Mouse (Mus musculus) C2C12 (cell line): ENCODE measurements around the gene Iqcf4. TPM values are rescaled to one million over a fixed set of nuclear protein-coding genes. Genes with fewer than 3 reads are reported as not detected.

Experiments used
- H3K27me3 ChIP-seq: one replicate; pipeline ENCODE4 v1.6.1; 2011; ENCODE audit not compliant: control insufficient read depth, insufficient read depth, insufficient read length
- H3K36me3 ChIP-seq: one replicate; pipeline ENCODE4 v1.6.1; 2011; ENCODE audit not compliant: control insufficient read depth, insufficient read depth
- H3K4me3 ChIP-seq: one replicate; pipeline ENCODE4 v1.5.1; 2011; ENCODE audit warnings: mild to moderate bottlenecking, control low read depth; ENCODE audit not compliant: poor library complexity, insufficient read depth, severe bottlenecking
- H3K79me2 ChIP-seq: one replicate; pipeline ENCODE4 v1.6.1; 2011; ENCODE audit not compliant: control insufficient read depth, insufficient read depth
- H3K79me3 ChIP-seq: one replicate; pipeline ENCODE4 v1.6.1; 2011; ENCODE audit warnings: low read depth, control low read depth
- H3ac ChIP-seq: one replicate; pipeline ENCODE3; 2011; ENCODE audit warnings: low read depth; ENCODE audit not compliant: control insufficient read depth, insufficient read length
- CEBPB ChIP-seq: IDR thresholded peaks from one replicate; pipeline ENCODE4 v1.6.1; 2011; ENCODE audit warnings: low read depth, mild to moderate bottlenecking, control low read depth, moderate library complexity
- CTCF ChIP-seq: IDR thresholded peaks from one replicate; pipeline ENCODE4 v1.5.1; 2011; ENCODE audit not compliant: control insufficient read depth, insufficient read depth, insufficient read length
- FOSL1 ChIP-seq: IDR thresholded peaks from one replicate; pipeline ENCODE4 v1.8.0; 2011; ENCODE audit warnings: mild to moderate bottlenecking, low read length; ENCODE audit not compliant: poor library complexity, insufficient read depth, severe bottlenecking
- MAX ChIP-seq: IDR thresholded peaks from one replicate; pipeline ENCODE4 v1.6.1; 2011; ENCODE audit warnings: mild to moderate bottlenecking, control low read depth
- MYOD1 ChIP-seq: IDR thresholded peaks from one replicate; pipeline ENCODE4 v1.6.1; 2011; ENCODE audit warnings: low read depth; ENCODE audit not compliant: control insufficient read depth, insufficient read length
- MYOG ChIP-seq: IDR thresholded peaks from one replicate; pipeline ENCODE4 v1.6.1; 2011; ENCODE audit not compliant: control insufficient read depth, insufficient read length; ENCODE audit errors: extremely low read depth
- USF1 ChIP-seq: IDR thresholded peaks from one replicate; pipeline ENCODE4 v1.6.1; 2011; ENCODE audit warnings: low read depth, mild to moderate bottlenecking, control low read depth, moderate library complexity
- polyA plus RNA-seq: library from polyadenylated mRNA; unstranded; fragments of >200 nt; fragmentation: generic; extraction: Trizol; gene quantifications from one replicate; pipeline ENCODE4 v1.2.1, GENCODE M21; 2012; ENCODE audit warnings: missing spikeins

Iqcf4 gene
- polyA plus RNA-seq, 1 experiment, result not detected

- H3K36me3 ChIP-seq, result no peaks in the 10 kb centered on the region
- no peaks in the 10 kb centered on the region for H3K79me3 ChIP-seq
- H3K4me3 ChIP-seq, result no peak overlapping the region
- peaks cover 7% of the 10 kb centered on the region for H3K27me3 ChIP-seq
- TF ChIP-seq FOSL1 (no peak), MYOG (no peak), MYOD1 (no peak), CEBPB (no peak), USF1 (no peak), CTCF (no peak), MAX (no peak)
- H3K79me2 ChIP-seq, result no peaks in the 10 kb centered on the region
- no peak overlapping the region for H3ac ChIP-seq
These were observed 35.8 kb downstream of the Iqcf4 start for GRCm38 (mm10) chr9:106534975-106535374.

- no peaks in the 10 kb centered on the region for H3K79me3 ChIP-seq
- H3K27me3 ChIP-seq, result peaks cover 7% of the 10 kb centered on the region
- no peaks in the 10 kb centered on the region for H3K36me3 ChIP-seq
- no peak overlapping the region for H3K4me3 ChIP-seq
- no peaks in the 10 kb centered on the region for H3K79me2 ChIP-seq
- TF ChIP-seq MYOG, result no peak
- no peak for TF ChIP-seq USF1
- no peak for TF ChIP-seq MAX
- no peak for TF ChIP-seq MYOD1
- no peak for TF ChIP-seq CTCF
- no peak for TF ChIP-seq FOSL1
- no peak for TF ChIP-seq CEBPB
- H3ac ChIP-seq, result no peak overlapping the region
These were observed 36.5 kb downstream of the Iqcf4 start for GRCm38 (mm10) chr9:106534296-106534695.

GRCm38 (mm10) chr9:106531833-106532232, 39.0 kb downstream of the Iqcf4 start:
- Histone ChIP-seq H3K36me3 (no peaks in the 10 kb centered on the region), H3K79me2 (no peaks in the 10 kb centered on the region), H3K27me3 (peaks cover 17% of the 10 kb centered on the region), H3ac (no peak overlapping the region), H3K79me3 (no peaks in the 10 kb centered on the region), H3K4me3 (no peak overlapping the region)
- TF ChIP-seq CTCF, result peak; percentile 53
- no peak for TF ChIP-seq MYOG

GRCm38 (mm10) chr9:106519909-106520308, 50.9 kb downstream of the Iqcf4 start:
- H3K79me3 ChIP-seq, result no peaks in the 10 kb centered on the region
- TF ChIP-seq MAX (no peak), CEBPB (no peak), MYOD1 (no peak), MYOG (no peak), CTCF (no peak), FOSL1 (no peak), USF1 (no peak)

GRCm38 (mm10) chr9:106519433-106519832, 51.4 kb downstream of the Iqcf4 start:
- Histone ChIP-seq H3K4me3 (no peak overlapping the region), H3ac (no peak overlapping the region), H3K79me3 (no peaks in the 10 kb centered on the region), H3K36me3 (no peaks in the 10 kb centered on the region), H3K79me2 (no peaks in the 10 kb centered on the region), H3K27me3 (peaks cover 33% of the 10 kb centered on the region)
- TF ChIP-seq MYOD1 (no peak), MAX (no peak), FOSL1 (no peak), USF1 (no peak), MYOG (no peak)

More at GRCm38 (mm10) chr9:106519909-106520308, 50.9 kb downstream of the Iqcf4 start:
- Histone ChIP-seq H3K27me3 (peaks cover 33% of the 10 kb centered on the region), H3K79me2 (no peaks in the 10 kb centered on the region), H3ac (no peak overlapping the region), H3K4me3 (no peak overlapping the region), H3K36me3 (no peaks in the 10 kb centered on the region)

Other genes starting within 250 kb of the Iqcf4 start
- gene Dusp7, start 202.4 kb downstream of the Iqcf4 start, polyA plus RNA-seq, result 11.0 TPM
- gene Rpl29, start 141.5 kb downstream of the Iqcf4 start, polyA plus RNA-seq, result 72.9 TPM
- gene Acy1, start 132.7 kb downstream of the Iqcf4 start, polyA plus RNA-seq, result 21.4 TPM
- 6.1 TPM for gene Abhd14b, start 123.5 kb downstream of the Iqcf4 start, polyA plus RNA-seq
- 18.4 TPM for gene Abhd14a, start 123.3 kb downstream of the Iqcf4 start, polyA plus RNA-seq
- gene Pcbp4, start 117.7 kb downstream of the Iqcf4 start, polyA plus RNA-seq, result 294 TPM
- gene Gpr62, start 105.1 kb downstream of the Iqcf4 start, polyA plus RNA-seq, result 0.29 TPM
- 109 TPM for gene Rrp9, start 95.0 kb downstream of the Iqcf4 start, polyA plus RNA-seq
- 26.8 TPM for gene Parp3, start 94.0 kb downstream of the Iqcf4 start, polyA plus RNA-seq
- 0.08 TPM for gene Iqcf1, start 71.0 kb downstream of the Iqcf4 start, polyA plus RNA-seq
- not detected for gene Iqcf5, start 56.4 kb downstream of the Iqcf4 start, polyA plus RNA-seq
- not detected for gene Iqcf3, start 9.4 kb downstream of the Iqcf4 start, polyA plus RNA-seq
- not detected for gene Iqcf6, start 55.6 kb upstream of the Iqcf4 start, polyA plus RNA-seq
- gene Grm2, start 85.1 kb upstream of the Iqcf4 start, polyA plus RNA-seq, result not detected
- 79.0 TPM for gene Tex264, start 114.9 kb upstream of the Iqcf4 start, polyA plus RNA-seq
- gene Rad54l2, start 218.2 kb upstream of the Iqcf4 start, polyA plus RNA-seq, result 8.0 TPM